Mouse (Mus musculus) heart, embryonic 10.5 days (tissue): ENCODE data around the gene Hpf1. TPM values are rescaled to one million over a fixed set of nuclear protein-coding genes. Genes with fewer than 3 reads are reported as not detected.

Source experiments
- DNase-seq: peaks from one replicate; pipeline ENCODE4 v3.0.0-alpha.2; 2017; ENCODE audit warnings: low spot score
- H3K27ac ChIP-seq: fragments of 300-500 bp; sonication (generic); 2 replicates; pipeline ENCODE4 v1.5.1; 2016; ENCODE audit warnings: mild to moderate bottlenecking
- H3K27me3 ChIP-seq: fragments of 300-500 bp; sonication (generic); 2 replicates; pipeline ENCODE4 v1.6.1; 2016; ENCODE audit warnings: mild to moderate bottlenecking; ENCODE audit not compliant: poor library complexity, insufficient read depth, severe bottlenecking
- H3K36me3 ChIP-seq: fragments of 300-500 bp; sonication (generic); 2 replicates; pipeline ENCODE4 v1.6.1; 2016; ENCODE audit warnings: mild to moderate bottlenecking, moderate library complexity
- H3K4me1 ChIP-seq: fragments of 300-500 bp; sonication (generic); 2 replicates; pipeline ENCODE4 v1.6.1; 2016; ENCODE audit warnings: mild to moderate bottlenecking
- H3K4me3 ChIP-seq: fragments of 300-500 bp; sonication (generic); 2 replicates; pipeline ENCODE4 v1.5.1; 2016; ENCODE audit warnings: mild to moderate bottlenecking, moderate library complexity
- H3K9me3 ChIP-seq: fragments of 300-500 bp; sonication (generic); 2 replicates; pipeline ENCODE4 v1.6.1; 2016; ENCODE audit warnings: mild to moderate bottlenecking, moderate library complexity
- WGBS: fragments of 180-500 bp; shearing (Covaris S2); methylation state at CpG from one replicate; pipeline ENCODE4 v1.1.7; 2016; 5-methylcytosine and 5-hydroxymethylcytosine counted together
- polyA plus RNA-seq: library from polyadenylated mRNA; unstranded; fragments of >200 nt; fragmentation: Nextera tagmentation; extraction: Ambion mirVana; gene quantifications from 2 replicates; pipeline ENCODE4 v1.2.1, GENCODE M21; 2016

Hpf1 gene
- 75.3 and 98.3 TPM in 2 replicates for polyA plus RNA-seq

DNA sequence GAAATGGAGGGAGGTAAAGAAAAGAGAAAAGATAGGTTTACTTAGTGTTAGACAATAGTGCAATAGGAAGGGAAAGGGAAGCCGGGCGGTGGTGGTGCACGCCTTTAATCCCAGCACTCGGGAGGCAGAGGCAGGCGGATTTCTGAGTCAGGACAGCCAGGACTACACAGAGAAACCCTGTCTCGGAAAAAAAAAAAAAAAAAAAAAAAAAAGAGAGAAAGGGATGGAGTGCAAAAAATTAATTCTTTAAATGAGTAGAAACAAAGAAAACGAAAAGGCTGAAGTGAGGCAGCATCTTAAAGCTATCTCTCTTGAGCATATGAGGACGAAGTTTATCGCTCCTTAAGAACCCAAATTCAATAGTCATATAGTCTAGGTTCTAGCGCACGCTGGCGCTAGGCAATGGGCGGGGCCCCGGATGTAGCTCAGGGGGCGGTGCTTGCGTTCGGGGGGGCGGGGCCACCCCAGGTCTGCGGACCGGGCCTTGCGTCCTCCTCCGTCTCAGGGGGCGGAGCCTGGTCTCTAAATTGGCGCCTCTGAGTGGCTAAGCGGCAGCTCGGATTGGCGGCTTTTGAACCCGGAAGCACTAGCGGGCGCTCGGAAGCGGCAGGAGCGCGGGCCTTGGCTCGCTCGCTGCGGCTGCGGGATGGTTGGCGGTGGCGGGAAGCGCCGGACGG is at the start of gene Hpf1:
Gene Hpf1, plus strand, starts transcription at position 576 of the 677 bp plus-strand sequence.
- H3K27ac ChIP-seq = peak within 1 kb of the TSS; percentile 90
- peaks cover 35% of the 10 kb centered on the region for H3K4me1 ChIP-seq
- peak within 1 kb of the TSS; percentile 83 for H3K4me3 ChIP-seq
- H3K36me3 ChIP-seq = peaks cover 8% of the 10 kb centered on the region; the same call in 1 of the 2 replicates
- DNase-seq = peak; percentile 99
- 6% methylated on average over 43 of the region's 43 CpGs for WGBS
- H3K27me3 ChIP-seq = no peaks in the 10 kb centered on the region
- H3K9me3 ChIP-seq = no peaks in the 10 kb centered on the region

DNA sequence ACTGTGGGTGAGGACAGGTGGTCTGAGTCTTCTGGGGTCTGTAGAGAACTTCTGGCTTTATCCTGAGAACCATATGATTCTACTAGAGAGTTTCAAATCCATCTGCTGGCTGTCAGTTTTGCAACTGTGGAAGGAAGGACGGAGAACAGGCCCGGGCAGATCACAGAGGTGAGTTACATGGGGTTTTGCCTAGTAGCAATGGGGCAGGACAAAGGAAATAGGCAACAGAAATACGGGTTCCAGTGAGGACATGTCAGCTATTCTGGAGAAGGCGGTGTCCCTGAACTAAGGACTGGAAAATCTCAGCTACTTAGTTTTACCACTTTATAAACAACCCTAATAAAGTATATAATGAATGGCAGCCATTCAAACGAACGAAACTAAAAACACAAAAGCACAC is 47.8 kb upstream of the Hpf1 start:
- no peak for DNase-seq
- H3K27ac ChIP-seq = no peak overlapping the region
- WGBS = 80% methylated on average over 6 of the region's 6 CpGs

DNA sequence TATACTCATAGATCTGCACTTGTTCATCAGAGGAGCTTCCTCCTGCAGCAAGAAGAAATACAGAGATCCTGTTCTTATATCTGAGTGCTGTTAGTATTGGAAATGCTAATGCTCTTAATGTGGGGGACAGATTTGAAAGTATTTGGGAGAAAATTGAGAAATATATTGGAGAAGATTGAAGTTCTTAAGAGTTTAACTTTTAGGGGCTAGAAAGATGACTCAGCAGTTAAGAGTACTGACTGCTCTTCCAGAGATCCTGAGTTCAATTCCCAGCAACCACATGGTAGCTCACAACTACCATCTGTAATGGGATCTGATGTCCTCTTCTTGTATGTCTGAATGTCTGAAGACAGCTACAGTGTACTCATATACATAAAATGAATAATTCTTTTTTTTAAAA is 32.7 kb upstream of the Hpf1 start:
- Histone ChIP-seq H3K4me3 (no peak overlapping the region), H3K27me3 (no peaks in the 10 kb centered on the region), H3K4me1 (no peaks in the 10 kb centered on the region), H3K9me3 (no peaks in the 10 kb centered on the region), H3K36me3 (no peaks in the 10 kb centered on the region), H3K27ac (no peak overlapping the region)
- DNase-seq = no peak

More for the DNA sequence above, 47.8 kb upstream of the Hpf1 start:
- Histone ChIP-seq H3K4me3 (no peak overlapping the region), H3K27me3 (no peaks in the 10 kb centered on the region), H3K4me1 (no peaks in the 10 kb centered on the region), H3K9me3 (no peaks in the 10 kb centered on the region), H3K36me3 (no peaks in the 10 kb centered on the region)

DNA sequence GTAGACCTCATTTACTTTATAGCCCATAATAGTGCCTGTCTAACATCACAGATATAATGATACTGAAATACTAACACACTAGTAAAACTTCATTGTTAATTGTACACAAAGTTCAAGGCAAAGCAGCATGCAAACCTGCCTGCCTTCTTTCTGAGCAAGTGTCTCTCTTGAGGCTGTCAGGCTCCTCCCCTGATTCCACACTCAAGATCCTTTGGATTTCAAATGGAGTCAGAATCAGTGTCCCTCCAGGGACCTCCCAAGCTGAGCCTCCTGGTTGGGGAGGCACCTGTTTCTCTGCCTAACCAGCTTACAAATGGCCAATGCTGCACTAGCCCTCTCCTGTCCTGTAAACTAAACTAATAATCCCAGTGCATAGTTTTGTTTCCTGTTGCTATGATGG is 32.1 kb upstream of the Hpf1 start:
- Histone ChIP-seq H3K27me3 (no peaks in the 10 kb centered on the region), H3K27ac (no peak overlapping the region), H3K36me3 (no peaks in the 10 kb centered on the region), H3K4me1 (no peaks in the 10 kb centered on the region), H3K9me3 (no peaks in the 10 kb centered on the region), H3K4me3 (no peak overlapping the region)
- DNase-seq = no peak

DNA sequence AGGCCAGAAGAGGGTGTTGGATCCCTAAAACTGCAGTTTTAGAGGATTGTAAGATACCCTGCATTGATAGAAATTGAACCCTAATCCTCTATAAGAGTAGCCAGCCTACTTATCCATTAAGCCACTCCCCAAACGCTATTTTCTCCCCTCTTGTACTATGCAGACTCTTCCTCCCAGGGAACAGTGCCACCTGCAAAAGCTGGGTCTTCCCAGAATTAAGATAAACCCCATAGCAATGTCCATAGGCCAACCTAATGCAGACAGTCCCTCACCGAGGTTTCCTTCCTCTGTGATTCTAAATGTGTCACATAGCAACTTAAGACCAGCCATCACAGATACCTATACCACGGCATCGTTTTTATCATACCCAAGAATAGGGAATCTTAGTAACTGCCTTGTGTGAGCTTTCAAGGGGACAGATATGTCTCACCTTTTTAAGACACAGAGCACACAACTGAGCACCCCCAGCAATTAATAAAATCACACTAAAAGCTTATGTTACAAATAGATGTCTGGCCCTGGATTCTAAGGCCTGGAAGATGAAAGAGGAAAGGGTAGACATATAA is 31.2 kb upstream of the Hpf1 start:
- Histone ChIP-seq H3K27me3 (no peaks in the 10 kb centered on the region), H3K4me1 (no peaks in the 10 kb centered on the region), H3K4me3 (no peak overlapping the region), H3K36me3 (no peaks in the 10 kb centered on the region), H3K9me3 (no peaks in the 10 kb centered on the region), H3K27ac (no peak overlapping the region)
- 52% methylated on average over 4 of the region's 4 CpGs for WGBS
- DNase-seq = no peak

DNA sequence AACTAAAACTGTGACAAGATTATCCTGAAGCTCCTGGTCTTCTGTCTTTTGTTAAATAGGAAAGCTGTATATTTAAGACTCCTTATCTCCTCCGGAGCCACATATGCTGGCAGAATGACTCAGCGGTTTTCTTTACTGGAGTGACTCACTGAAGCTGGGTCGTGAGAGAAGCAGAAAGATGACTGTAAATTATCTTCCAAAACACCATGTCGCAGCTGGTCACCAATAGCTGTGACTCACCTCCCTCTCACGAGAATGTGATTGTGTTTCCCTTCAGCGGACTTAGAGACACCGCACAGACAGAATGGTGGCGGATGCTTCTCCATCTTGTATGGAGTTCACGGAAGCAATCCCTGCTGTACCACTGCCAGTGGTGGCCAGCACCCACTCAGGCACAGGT is 30.6 kb upstream of the Hpf1 start:
- Histone ChIP-seq H3K36me3 (no peaks in the 10 kb centered on the region), H3K27me3 (no peaks in the 10 kb centered on the region), H3K9me3 (no peaks in the 10 kb centered on the region), H3K27ac (no peak overlapping the region), H3K4me1 (no peaks in the 10 kb centered on the region), H3K4me3 (no peak overlapping the region)
- DNase-seq = peak; percentile 87
- WGBS = 62% methylated on average over 9 of the region's 9 CpGs

DNA sequence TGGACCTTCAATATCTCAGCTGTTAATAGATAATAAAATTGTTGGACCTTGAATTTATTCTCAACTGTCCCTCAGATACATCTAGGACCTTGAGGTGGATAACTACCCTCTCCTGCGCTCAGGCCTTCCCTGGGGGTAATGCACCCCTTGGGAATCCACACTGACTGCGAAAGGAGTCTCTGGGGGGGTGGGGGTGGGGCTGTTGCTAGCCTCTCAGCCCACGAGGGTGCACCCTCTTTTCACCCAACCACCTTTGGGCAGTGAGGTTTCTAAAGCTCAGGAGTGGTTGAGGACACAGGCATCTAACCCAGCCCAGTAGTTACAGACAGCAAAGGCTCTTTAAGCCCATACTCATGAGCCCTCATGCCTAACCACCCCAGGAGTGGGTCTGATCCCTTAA is 29.5 kb upstream of the Hpf1 start:
- H3K27me3 ChIP-seq = no peaks in the 10 kb centered on the region
- 73% methylated on average over 3 of the region's 3 CpGs for WGBS
- no peaks in the 10 kb centered on the region for H3K9me3 ChIP-seq
- no peak for DNase-seq
- H3K4me1 ChIP-seq = no peaks in the 10 kb centered on the region
- no peaks in the 10 kb centered on the region for H3K36me3 ChIP-seq
- H3K27ac ChIP-seq = no peak overlapping the region
- H3K4me3 ChIP-seq = no peak overlapping the region

GRCm38 (mm10) chr8:60861783-60862182 is 28.4 kb upstream of the Hpf1 start:
- Histone ChIP-seq H3K27ac (no peak overlapping the region), H3K27me3 (no peaks in the 10 kb centered on the region), H3K36me3 (no peaks in the 10 kb centered on the region), H3K4me1 (no peaks in the 10 kb centered on the region), H3K9me3 (no peaks in the 10 kb centered on the region), H3K4me3 (no peak overlapping the region)
- 84% methylated on average over 6 of the region's 6 CpGs for WGBS
- DNase-seq = no peak

- Histone ChIP-seq H3K27ac (no peak overlapping the region), H3K4me3 (no peak overlapping the region), H3K27me3 (no peaks in the 10 kb centered on the region), H3K4me1 (no peaks in the 10 kb centered on the region), H3K36me3 (no peaks in the 10 kb centered on the region), H3K9me3 (no peaks in the 10 kb centered on the region)
- DNase-seq = no peak
- WGBS = 83% methylated on average over 6 of the region's 6 CpGs
These were observed 25.3 kb upstream of the Hpf1 start for GRCm38 (mm10) chr8:60864875-60865274.

DNA sequence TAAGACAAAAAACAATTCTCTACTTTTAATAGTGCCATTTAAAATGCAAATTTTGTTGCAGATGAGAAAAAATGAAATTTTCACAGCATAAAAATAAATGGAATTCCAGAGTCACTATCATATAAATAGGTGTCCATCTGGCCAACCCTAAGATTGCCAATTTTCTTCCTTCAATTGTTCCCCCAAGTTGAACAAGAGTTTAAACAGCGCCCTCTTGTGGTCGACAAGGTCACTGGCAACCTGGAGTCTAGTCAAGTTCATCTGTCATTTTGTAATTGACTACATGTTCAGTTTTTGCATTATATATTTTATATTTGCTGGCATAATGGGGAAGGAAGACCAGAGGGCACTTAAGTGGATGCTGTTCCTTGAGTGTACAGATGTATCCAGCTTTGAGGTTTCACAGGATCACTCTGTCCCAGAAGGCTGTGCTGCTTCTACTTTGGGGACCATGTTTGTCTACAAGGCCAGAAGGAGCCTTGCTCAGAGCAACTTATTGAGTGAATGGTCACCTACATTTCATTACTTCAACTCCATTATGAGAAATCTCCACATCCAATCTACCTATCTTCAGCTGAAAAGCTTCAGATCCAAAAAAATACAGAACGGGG is 24.6 kb upstream of the Hpf1 start:
- WGBS = 33% methylated on average over 3 of the region's 3 CpGs
- Histone ChIP-seq H3K36me3 (no peaks in the 10 kb centered on the region), H3K27ac (no peak overlapping the region), H3K4me1 (no peaks in the 10 kb centered on the region), H3K4me3 (no peak overlapping the region), H3K27me3 (no peaks in the 10 kb centered on the region), H3K9me3 (no peaks in the 10 kb centered on the region)
- DNase-seq = no peak

DNA sequence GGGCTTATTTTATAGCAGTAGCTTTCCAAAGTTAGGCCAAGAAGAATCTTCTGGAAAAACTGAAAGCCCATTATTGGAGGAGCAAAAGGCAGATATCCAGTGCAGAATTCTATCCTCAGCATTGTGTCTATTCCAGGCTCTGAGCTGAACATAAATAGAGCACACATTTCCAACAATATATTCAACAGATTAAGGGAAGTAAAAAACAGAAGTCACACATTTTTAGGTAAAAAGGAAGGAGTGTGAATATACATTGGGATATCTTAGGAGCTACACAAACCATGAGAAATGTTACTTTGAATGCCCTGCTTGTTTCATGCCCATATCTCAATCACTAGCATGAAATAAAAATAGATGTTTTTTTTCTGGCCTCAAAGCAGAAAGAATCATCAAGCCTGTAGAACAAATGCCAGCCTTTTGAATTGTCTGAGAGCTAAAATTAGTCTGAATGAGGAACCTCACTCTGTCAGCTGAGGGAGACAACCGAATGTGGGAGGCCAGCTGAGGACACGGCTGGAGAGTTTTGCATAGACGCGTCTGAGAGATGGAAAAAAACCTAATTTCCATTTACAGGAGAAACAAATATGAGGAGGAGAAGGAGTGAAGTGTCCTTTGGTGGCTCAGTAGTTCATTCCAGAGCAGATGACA is 22.6 kb upstream of the Hpf1 start:
- no peaks in the 10 kb centered on the region for H3K27me3 ChIP-seq
- no peaks in the 10 kb centered on the region for H3K4me1 ChIP-seq
- no peaks in the 10 kb centered on the region for H3K36me3 ChIP-seq
- H3K27ac ChIP-seq = no peak overlapping the region
- no peak overlapping the region for H3K4me3 ChIP-seq
- 51% methylated on average over 4 of the region's 4 CpGs for WGBS
- H3K9me3 ChIP-seq = no peaks in the 10 kb centered on the region
- DNase-seq = no peak

DNA sequence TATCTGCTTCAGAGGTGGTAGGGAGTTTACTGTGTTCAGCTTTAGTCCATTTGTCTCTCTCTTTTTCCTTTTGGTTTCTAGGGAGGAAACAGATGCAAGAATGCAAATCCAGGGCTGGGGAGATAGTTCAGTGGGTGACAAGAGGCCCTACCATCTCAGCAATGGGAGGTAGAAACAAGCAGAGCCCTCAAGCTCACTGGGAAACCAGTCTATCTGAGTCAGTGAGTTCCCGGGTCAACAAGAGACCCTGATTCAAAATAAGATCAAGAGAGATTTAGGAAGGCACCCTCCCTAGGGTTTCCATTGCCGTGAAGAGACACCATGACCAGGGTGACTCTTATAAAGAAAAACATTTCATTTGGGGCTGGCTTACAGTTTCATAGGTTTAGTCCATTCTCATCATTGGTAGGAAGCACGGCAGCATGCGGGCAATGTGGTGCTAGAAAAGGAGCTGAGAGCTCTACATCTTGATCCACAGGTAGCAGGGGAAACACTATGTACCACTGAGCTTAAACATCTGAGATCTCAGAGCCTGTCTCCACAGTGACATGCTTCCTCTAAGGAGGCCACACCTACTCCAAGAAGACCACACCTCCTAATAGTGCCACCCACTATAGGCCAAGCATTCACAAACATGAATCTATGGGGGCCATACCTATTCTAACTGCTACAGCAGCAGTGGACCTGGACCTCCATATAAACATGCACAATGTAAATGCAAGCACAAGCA is 21.8 kb upstream of the Hpf1 start:
- H3K4me3 ChIP-seq = no peak overlapping the region
- DNase-seq = no peak
- no peaks in the 10 kb centered on the region for H3K36me3 ChIP-seq
- H3K4me1 ChIP-seq = no peaks in the 10 kb centered on the region
- H3K9me3 ChIP-seq = no peaks in the 10 kb centered on the region
- no peaks in the 10 kb centered on the region for H3K27me3 ChIP-seq
- 81% methylated on average over 4 of the region's 4 CpGs for WGBS
- H3K27ac ChIP-seq = no peak overlapping the region

- no peaks in the 10 kb centered on the region for H3K27me3 ChIP-seq
- 84% methylated on average over 2 of the region's 2 CpGs for WGBS
- DNase-seq = no peak
- no peaks in the 10 kb centered on the region for H3K36me3 ChIP-seq
- H3K27ac ChIP-seq = no peak overlapping the region
- no peak overlapping the region for H3K4me3 ChIP-seq
- H3K4me1 ChIP-seq = no peaks in the 10 kb centered on the region
- H3K9me3 ChIP-seq = no peaks in the 10 kb centered on the region
These were observed 20.5 kb upstream of the Hpf1 start for GRCm38 (mm10) chr8:60869761-60870160.
